Mouse (Mus musculus): ENCODE measurements around the gene Mlkl. TPM values are rescaled to one million over a fixed set of nuclear protein-coding genes. Genes with fewer than 3 reads are reported as not detected.

The Mlkl gene
- total and polyA plus RNA-seq, 3 experiments, result 9.3 to 20.1 TPM; not detected in 1

DNA sequence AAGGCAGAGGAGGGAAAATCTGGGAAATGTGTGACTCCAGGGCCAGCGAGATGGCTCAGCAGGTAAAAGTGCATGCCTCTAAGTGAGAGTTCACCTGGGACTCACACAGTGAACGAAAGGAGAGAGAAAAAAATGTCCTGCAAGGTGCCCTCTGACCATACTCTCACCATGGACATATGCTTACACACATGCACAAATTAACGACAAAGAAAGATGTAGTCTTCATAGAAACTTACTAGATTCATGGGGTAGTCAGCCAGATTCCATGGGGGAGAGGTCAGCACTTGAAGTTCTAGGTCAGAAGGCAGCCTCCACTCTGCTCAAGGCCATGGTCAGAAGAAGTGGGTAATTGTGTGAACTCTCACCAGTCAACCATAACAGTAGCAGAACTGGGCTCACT, 2.2 kb upstream of the Mlkl start:
- Histone ChIP-seq H3K27ac (ENCODE audit: control insufficient read depth, low read depth, low read length) (no peak overlapping the region), H3K27me3 (ENCODE audit: control insufficient read depth in 1 of 2, insufficient read depth in 2 of 2, low read length in 2 of 2) (no peaks in the 10 kb centered on the region), H3K4me3 (ENCODE audit: control insufficient read depth in 1 of 2, insufficient read depth in 1 of 2, low read depth in 2 of 2, low read length in 2 of 2) (no peak overlapping the region), H3K9ac (ENCODE audit: control insufficient read depth, low read depth, low read length, poor library complexity, severe bottlenecking) (no peak overlapping the region), H3K79me2 (ENCODE audit: control insufficient read depth, insufficient read depth, low read length, poor library complexity) (peaks cover 19% of the 10 kb centered on the region), H3K36me3 (ENCODE audit: control insufficient read depth in 1 of 2, insufficient read depth in 2 of 2, low read length in 2 of 2) (peaks cover 0 to 12% of the 10 kb centered on the region in 2 experiments; a peak in 2 of 4 replicates), H3K4me1 (ENCODE audit: control insufficient read depth in 1 of 2, insufficient read depth in 2 of 2, low read length in 2 of 2) (peaks cover 4 to 16% of the 10 kb centered on the region in 2 experiments; a peak in 3 of 4 replicates), H3K9me3 (replicated peaks; ENCODE audit: insufficient read depth, low read length) (no peaks in the 10 kb centered on the region)
- TF ChIP-seq E2F4 (IDR thresholded peaks at IDR 0.05; ENCODE audit: borderline replicate concordance, low read depth, low read length) (no peak), SIN3A (IDR thresholded peaks at IDR 0.05; ENCODE audit: low read length) (no peak), MAZ (IDR thresholded peaks at IDR 0.05; ENCODE audit: low read depth, low read length) (no peak), ETS1 (IDR thresholded peaks at IDR 0.05; ENCODE audit: low read depth, low read length) (no peak), USF1 (IDR thresholded peaks at IDR 0.05; ENCODE audit: low read depth, low read length) (no peak)
- DNase-seq (ENCODE audit: low read depth, low spot score), result no peak

DNA sequence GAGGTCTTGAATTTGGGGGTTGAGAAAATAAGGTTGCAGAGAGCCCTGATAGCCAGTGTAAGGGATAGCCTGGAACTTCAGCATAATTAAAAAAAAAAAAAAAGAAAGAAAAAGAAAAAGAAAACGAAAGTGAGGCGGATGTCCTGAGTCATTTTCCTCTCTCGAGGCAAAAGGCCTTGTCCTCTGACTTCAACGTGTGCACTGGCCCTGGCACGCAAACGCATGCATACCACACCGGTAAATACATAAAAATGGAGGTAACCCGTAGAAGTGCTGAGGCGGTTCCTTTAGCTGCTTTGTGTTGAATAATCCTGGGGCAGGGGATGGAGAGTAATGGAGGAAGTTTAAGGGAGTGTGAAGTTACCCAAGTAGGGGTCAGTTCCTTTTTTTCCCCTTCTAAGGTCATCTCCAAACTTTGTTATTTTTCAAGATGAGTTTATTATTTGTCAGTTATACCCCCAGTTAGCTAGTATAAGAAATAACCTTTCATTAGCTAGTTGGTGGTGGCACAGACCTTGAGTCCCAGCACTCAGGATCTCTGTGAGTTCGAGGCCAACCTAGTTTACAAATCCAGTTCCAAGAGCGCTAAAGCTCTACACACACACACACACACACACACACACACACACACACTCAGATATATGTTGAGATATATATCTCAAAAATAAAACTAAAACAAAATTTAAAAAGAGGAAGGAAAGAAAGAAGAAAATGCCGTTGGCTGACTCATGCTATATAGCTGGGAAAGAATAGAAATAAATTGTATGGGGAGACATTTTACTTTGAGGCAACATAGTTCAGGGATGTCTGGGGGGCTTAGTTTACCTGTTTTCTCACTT, 612 bp upstream of the Mlkl start:
- Histone ChIP-seq H3K9me3 (replicated peaks; ENCODE audit: insufficient read depth, low read length) (no peaks in the 10 kb centered on the region), H3K9ac (ENCODE audit: control insufficient read depth, low read depth, low read length, poor library complexity, severe bottlenecking) (peak overlapping the region; percentile 81), H3K4me3 (ENCODE audit: control insufficient read depth in 1 of 2, insufficient read depth in 1 of 2, low read depth in 2 of 2, low read length in 2 of 2) (peak overlapping the region; percentile 74 to 79), H3K79me2 (ENCODE audit: control insufficient read depth, insufficient read depth, low read length, poor library complexity) (peaks cover 19% of the 10 kb centered on the region), H3K36me3 (ENCODE audit: control insufficient read depth in 1 of 2, insufficient read depth in 2 of 2, low read length in 2 of 2) (peaks cover 0 to 12% of the 10 kb centered on the region in 2 experiments; a peak in 2 of 4 replicates), H3K27me3 (ENCODE audit: control insufficient read depth in 1 of 2, insufficient read depth in 2 of 2, low read length in 2 of 2) (no peaks in the 10 kb centered on the region), H3K27ac (ENCODE audit: control insufficient read depth, low read depth, low read length) (peak overlapping the region; percentile 83), H3K4me1 (ENCODE audit: control insufficient read depth in 1 of 2, insufficient read depth in 2 of 2, low read length in 2 of 2) (peaks cover 4 to 16% of the 10 kb centered on the region in 2 experiments; a peak in 3 of 4 replicates)
- peak; percentile 83 for DNase-seq (ENCODE audit: low read depth, low spot score)
- TF ChIP-seq TCF12 (IDR thresholded peaks at IDR 0.05; ENCODE audit: low read depth, low read length) (peak; percentile 52; the same call in 1 of the 2 replicates), SMC3 (IDR thresholded peaks at IDR 0.05; ENCODE audit: low read depth, low read length) (no peak), RCOR1 (IDR thresholded peaks at IDR 0.05; ENCODE audit: low read depth, low read length) (0 out of 2 replicates have a peak, but pooled peaks have one; percentile 42), MAFK (IDR thresholded peaks at IDR 0.05; ENCODE audit: borderline replicate concordance, low read depth, low read length) (no peak), HCFC1 (IDR thresholded peaks at IDR 0.05; ENCODE audit: low read depth, low read length) (peak; percentile 48), TAL1 (IDR thresholded peaks at IDR 0.05; ENCODE audit: low read length) (no peak), TBP (IDR thresholded peaks at IDR 0.05; ENCODE audit: low read depth, low read length) (peak; percentile 74), ZKSCAN1 (IDR thresholded peaks at IDR 0.05; ENCODE audit: low read depth, low read length) (no peak), MEF2A (IDR thresholded peaks at IDR 0.05; ENCODE audit: extremely low read depth, insufficient replicate concordance, low read depth, low read length, poor library complexity, severe bottlenecking) (no peak), UBTF (IDR thresholded peaks at IDR 0.05; ENCODE audit: borderline replicate concordance, insufficient read depth, low read depth, low read length) (0 out of 2 replicates have a peak, but pooled peaks have one; percentile 7), ZMIZ1 (IDR thresholded peaks at IDR 0.05; ENCODE audit: low read depth, low read length) (no peak), USF2 (IDR thresholded peaks at IDR 0.05; ENCODE audit: borderline replicate concordance in 1 of 2, insufficient read depth in 1 of 2, low read depth in 1 of 2, low read length in 2 of 2) (no peak), JUND (IDR thresholded peaks at IDR 0.05; ENCODE audit: low read depth, low read length) (no peak), EP300 (IDR thresholded peaks at IDR 0.05; ENCODE audit: low read depth in 1 of 2, low read length in 2 of 2) (peak; percentile 73 to 86), MAX (IDR thresholded peaks at IDR 0.05; ENCODE audit: low read length) (peak; percentile 68), GABPA (IDR thresholded peaks at IDR 0.05; ENCODE audit: low read depth, low read length) (no peak), E2F4 (IDR thresholded peaks at IDR 0.05; ENCODE audit: borderline replicate concordance, low read depth, low read length) (peak; percentile 62; the same call in 1 of the 2 replicates), MYC (IDR thresholded peaks at IDR 0.05; ENCODE audit: low read depth, low read length) (no peak; the same call in 1 of the 2 replicates), POLR2A (IDR thresholded peaks at IDR 0.05; ENCODE audit: control insufficient read depth in 1 of 2, insufficient read depth in 1 of 2, low read depth in 1 of 2, low read length in 2 of 2, poor library complexity in 1 of 2) (no peak), KAT2A (conservative IDR thresholded peaks at IDR 0.05; ENCODE audit: low read depth, low read length) (no peak), MYB (IDR thresholded peaks at IDR 0.05; ENCODE audit: low read depth, low read length) (peak; percentile 72; the same call in 1 of the 2 replicates), ETS1 (IDR thresholded peaks at IDR 0.05; ENCODE audit: low read depth, low read length) (peak; percentile 88), POLR2AphosphoS2 (IDR thresholded peaks at IDR 0.05; ENCODE audit: low read length) (no peak), CTCF (IDR thresholded peaks at IDR 0.05 in 2 of 3, conservative IDR thresholded peaks at IDR 0.05 in 1 of 3; ENCODE audit: control insufficient read depth in 1 of 3, insufficient read depth in 1 of 3, low read depth in 2 of 3, low read length in 3 of 3, poor library complexity in 1 of 3, severe bottlenecking in 1 of 3) (no peak), ZNF384 (IDR thresholded peaks at IDR 0.05; ENCODE audit: low read depth, low read length) (peak; percentile 74), USF1 (IDR thresholded peaks at IDR 0.05; ENCODE audit: low read depth, low read length) (no peak)

Data from MEL (cell line).